Mouse (Mus musculus): Measurements from ENCODE around the gene Atf6b. TPM values are rescaled to one million over a fixed set of nuclear protein-coding genes. Genes with fewer than 3 reads are reported as not detected.

Atf6b gene
- total RNA-seq, 2 experiments from 2014 or later = 19.0 to 19.3 TPM

DNA sequence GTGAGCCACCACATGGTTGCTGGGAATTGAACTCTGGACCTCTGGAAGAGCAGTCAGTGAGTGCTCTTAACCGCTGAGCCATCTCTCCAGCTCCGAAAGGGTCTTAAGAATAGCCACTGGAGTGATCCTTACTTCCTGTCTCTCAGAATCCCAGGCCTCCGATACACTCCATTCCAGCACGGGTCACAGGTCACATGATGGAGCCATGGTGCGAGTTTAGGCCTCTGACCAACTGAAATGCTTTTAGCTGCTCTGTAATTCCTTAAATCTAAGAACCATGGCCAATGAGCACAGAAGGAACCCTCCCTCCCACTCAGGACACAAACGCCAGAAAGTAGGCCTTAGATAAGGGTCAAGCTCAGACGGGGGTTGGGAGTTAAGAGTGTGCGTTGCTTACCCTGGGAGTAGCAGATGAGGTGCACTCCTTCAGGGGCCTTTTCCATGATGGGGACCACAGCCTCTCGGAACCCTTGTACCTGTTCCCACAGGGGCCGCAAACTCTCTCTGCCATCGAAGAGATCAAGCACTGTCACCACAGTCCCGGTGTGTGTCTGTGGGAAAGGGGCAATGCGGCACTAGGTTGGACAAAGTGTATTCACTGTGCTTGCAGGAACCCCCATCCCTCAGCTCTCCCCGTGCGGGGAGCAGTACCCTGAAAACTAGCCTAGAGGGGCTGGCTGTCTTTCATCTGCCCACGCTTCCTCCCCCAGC is 20.7 kb upstream of the Atf6b start:
- no peak for DNase-seq
- intact Hi-C loops (cut with DNase I) = loop anchor here (2.0 kb wide), 1 partner anchor 19 kb away; the partner anchor contains the start of gene Fkbpl

DNA sequence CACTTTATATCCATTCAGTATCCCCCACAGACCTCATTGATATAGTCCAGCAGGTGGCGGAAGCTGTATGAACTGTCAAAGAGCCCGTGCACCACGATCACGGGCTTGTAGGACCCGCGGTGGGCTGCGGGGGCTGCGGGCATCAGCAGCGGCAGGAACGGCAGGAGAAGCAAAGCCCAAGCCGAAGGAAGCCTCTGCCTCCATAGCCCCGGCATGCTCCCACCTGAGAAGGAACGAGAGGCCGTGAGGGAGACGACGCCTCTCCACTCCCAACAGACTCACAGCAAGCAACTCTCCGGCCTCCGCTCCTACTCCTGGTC is 20.2 kb upstream of the Atf6b start:
- DNase-seq = peak; percentile 52 to 63
- intact Hi-C loops (cut with DNase I) = loop anchor here (2.0 kb wide), 1 partner anchor 18 kb away; the partner anchor contains the start of gene Fkbpl

DNA sequence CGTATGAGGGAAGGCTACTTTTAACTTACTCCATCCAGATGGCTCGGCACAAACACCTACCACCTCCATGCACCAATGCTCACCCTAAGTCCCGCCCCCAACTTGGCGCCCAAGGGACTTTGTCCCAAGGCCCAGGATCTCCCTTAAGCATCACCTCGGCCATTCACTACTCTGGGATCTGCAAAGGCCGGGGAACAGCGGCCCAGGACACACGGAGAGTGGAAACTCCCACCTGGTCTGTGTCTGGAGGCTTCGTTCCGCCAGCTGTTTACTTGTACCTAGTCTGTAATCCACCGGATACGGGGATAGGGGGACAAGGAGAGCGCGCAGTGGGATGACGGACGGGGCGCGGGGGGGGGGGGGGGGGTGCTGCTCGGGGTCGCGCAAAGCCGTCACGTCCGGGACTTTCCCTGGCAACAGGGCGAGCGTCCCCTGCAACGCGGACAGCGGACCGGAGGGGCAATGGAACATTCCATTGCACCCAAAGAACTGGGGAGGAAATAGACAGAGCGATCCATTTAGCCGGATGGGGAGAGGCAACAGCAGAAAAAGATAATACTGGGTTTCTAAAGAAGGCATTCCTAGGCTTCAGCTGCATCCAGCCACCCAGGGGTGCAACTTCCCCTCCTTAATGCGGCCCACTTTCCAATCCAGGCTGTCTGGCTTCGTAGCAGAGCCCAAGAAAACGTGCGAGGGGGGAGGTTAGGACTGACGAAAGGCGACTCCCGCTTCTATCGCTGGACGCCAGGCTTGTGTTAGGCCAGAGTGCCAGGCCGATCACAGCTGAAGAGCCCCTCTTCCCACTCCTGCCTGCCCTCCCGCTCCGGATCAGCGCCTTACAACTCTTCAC is 19.6 kb upstream of the Atf6b start:
- intact Hi-C loops (cut with DNase I) = loop anchor here (2.0 kb wide), 1 partner anchor 17 kb away; the partner anchor contains the start of gene Fkbpl
- DNase-seq = peak; percentile 92 to 93

GRCm38 (mm10) chr17:34627943-34628643 is 18.9 kb upstream of the Atf6b start, which contains the start of gene Ppt2:
TSS of gene Ppt2 (minus strand) at chr17:34628510.
- intact Hi-C loops (cut with DNase I) = loop anchor here (2.0 kb wide), 1 partner anchor 17 kb away; the partner anchor contains the start of gene Fkbpl
- peak in 1 of 2 experiments; percentile 75 for DNase-seq

DNA sequence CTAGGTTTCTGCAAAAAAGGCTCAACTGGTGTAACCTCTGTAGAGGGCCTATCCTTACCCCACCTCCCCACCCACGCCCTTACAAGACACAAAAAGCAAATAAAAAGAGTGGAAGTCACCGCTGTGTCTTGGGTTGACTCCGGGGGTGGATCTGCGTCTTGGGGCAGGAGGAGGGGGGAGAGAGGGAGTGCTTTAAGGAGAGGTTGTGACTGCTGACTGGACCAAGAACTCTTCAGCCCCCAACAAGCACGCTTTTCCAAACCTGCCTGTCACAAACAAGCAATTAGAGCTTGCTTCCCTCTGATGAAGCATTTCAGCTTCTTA is 18.3 kb upstream of the Atf6b start:
- no peak for DNase-seq
- intact Hi-C loops (cut with DNase I) = no loop called here

- intact Hi-C loops (cut with DNase I) = no loop called here
- no peak for DNase-seq
Observed at GRCm38 (mm10) chr17:34629221-34629751, 17.7 kb upstream of the Atf6b start, which contains the start of gene Prrt1. TSS of gene Prrt1 (plus strand) at chr17:34629533.

GRCm38 (mm10) chr17:34629796-34630603 is 16.9 kb upstream of the Atf6b start:
- DNase-seq = no peak
- intact Hi-C loops (cut with DNase I) = no loop called here

DNA sequence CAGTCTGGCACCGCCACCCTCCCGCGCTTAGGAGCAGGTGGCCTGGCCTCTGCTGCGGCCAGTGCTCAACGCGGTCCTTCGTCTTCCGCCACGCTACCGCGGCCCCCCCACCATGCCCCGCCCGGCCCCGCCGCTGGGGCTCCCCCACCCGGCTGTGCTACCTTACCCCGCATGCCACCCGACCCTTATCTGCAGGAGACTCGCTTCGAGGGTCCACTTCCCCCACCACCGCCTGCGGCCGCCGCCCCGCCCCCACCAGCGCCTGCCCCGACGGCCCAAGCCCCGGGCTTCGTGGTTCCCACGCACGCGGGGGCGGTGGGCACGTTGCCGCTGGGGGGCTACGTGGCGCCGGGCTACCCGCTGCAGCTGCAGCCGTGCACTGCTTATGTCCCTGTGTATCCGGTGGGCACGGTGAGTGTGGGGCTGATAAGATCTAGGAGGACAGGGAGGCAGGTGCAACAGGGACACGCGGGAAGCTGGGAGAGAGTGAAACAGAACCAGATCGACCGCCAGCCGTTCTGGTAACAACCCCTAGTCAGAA is 16.1 kb upstream of the Atf6b start:
- no peak for DNase-seq

GRCm38 (mm10) chr17:34631647-34632046 is 15.3 kb upstream of the Atf6b start:
- DNase-seq = no peak
- intact Hi-C loops (cut with DNase I) = no loop called here

More for the DNA sequence above, 16.1 kb upstream of the Atf6b start:
- intact Hi-C loops (cut with DNase I) = no loop called here

DNA sequence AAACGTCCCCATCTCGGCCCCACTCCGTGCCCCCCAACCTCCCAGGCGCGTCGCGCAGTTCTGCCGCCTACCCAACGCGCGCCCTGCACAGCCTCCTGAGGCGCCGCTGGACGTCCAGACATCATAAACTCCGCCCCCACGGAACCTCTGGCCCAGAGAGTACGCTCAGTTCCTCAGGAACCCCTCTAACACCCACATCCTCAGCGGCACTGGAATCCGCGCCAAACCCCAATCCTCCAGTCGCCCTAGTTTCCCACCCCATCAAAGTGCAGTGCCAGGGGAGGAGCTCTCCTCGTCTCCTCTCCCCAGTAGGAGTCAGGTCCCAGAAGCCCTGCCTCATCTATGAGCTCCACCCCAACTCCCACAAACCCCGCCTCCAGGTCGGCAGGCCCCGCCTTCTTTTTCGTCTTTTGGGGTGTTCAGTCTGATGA is 14.7 kb upstream of the Atf6b start:
- intact Hi-C loops (cut with DNase I) = no loop called here
- peak; percentile 72 to 81 for DNase-seq

DNA sequence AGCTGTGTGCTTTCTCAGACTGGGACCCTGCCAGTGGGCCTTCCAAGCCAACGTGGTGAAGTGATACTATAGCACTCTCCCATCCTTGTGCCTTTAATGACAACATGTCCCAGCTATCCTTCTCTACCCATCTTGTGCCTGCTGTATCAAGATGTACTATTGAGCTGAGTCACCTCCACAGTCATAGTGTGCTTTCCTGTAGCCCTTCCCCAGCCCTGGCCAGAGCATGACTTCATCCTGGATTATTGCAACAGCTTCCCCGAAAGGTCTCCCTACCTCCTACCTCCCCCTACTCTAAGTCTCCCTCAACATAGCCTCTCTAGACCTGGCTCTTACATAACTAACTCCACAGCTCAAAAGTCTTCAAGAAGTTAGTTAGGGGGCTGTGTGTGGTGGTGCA is 11.3 kb upstream of the Atf6b start:
- intact Hi-C loops (cut with DNase I) = no loop called here
- DNase-seq = no peak

- no peak for DNase-seq
- intact Hi-C loops (cut with DNase I) = no loop called here
Observed at GRCm38 (mm10) chr17:34637459-34637858, 9.5 kb upstream of the Atf6b start.

GRCm38 (mm10) chr17:34639461-34640255 is 7.3 kb upstream of the Atf6b start:
- DNase-seq = no peak
- intact Hi-C loops (cut with DNase I) = loop anchor here (5.0 kb wide), 1 partner anchor 293 kb away; the partner anchor contains the start of gene Neu1

GRCm38 (mm10) chr17:34640778-34641601 is 6.0 kb upstream of the Atf6b start:
- peak; percentile 73 to 75 for DNase-seq

GRCm38 (mm10) chr17:34641945-34642344 is 5.0 kb upstream of the Atf6b start:
- DNase-seq = no peak
- intact Hi-C loops (cut with DNase I) = loop anchor here (5.0 kb wide), 1 partner anchor 290 kb away; the partner anchor contains the start of gene Neu1

More at GRCm38 (mm10) chr17:34640778-34641601, 6.0 kb upstream of the Atf6b start:
- intact Hi-C loops (cut with DNase I) = loop anchor here (5.0 kb wide), 1 partner anchor 291 kb away; the partner anchor contains the start of gene Neu1

DNA sequence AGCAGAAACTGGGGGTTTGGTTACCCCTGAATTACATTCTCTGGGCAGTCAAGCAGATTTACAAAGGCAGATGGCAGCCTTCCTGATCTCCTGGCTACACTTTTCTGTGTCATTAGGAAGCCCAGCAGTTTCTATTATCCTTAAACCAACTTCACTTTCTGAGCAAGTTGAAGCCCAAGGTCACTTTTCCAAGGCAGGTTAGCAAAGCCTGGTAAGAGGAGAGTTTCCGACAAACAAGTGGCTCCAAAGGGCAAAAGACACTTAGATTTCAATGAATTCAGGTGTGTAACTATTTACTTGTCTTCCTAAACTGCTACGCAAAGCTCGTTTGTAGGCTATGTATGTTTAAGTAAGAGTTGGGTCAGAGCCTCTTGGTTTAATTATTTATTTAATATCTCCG is 3.6 kb upstream of the Atf6b start:
- no peak for DNase-seq
- intact Hi-C loops (cut with DNase I) = loop anchor here (5.0 kb wide), 1 partner anchor 289 kb away; the partner anchor contains the start of gene Neu1

GRCm38 (mm10) chr17:34643944-34644343 is 3.0 kb upstream of the Atf6b start:
- intact Hi-C loops (cut with DNase I) = loop anchor here (2.0 to 5.0 kb wide), 2 partner anchors 17 to 288 kb away; partner anchors contain the start of gene Neu1
- no peak for DNase-seq
